Comparison of ENCODE assay signal across 9 mouse cellular contexts in genomic region chr10:87446829-87447753, GRCm38 (mm10). TPM values are rescaled to one million over a fixed set of nuclear protein-coding genes. Genes with fewer than 3 reads are reported as not detected.
DNase-seq lines count a peak whose midpoint lies in the region; ATAC-seq and TF ChIP-seq lines count a peak whose summit lies in the region.
"Had no signal": no experiment of that assay in that cellular context is flagged by ENCODE, and none has a peak within 500 bp of the region (broad histone marks: within the 10 kb centered on the region; RNA-seq: fewer than 3 reads in every experiment).

No protein-coding gene starts in this region.

- WGBS in liver, embryonic 11.5 days: 38% methylated on average over 13 of the region's 13 CpGs
- WGBS in liver, postnatal 0 days (ENCODE audit: insufficient replicate concordance): 43% methylated on average over 13 of the region's 13 CpGs

- peak; percentile 50 for DNase-seq in heart, adult 11 months
- DNase-seq in heart, adult 18-20 months: no peak
- DNase-seq in right cerebral cortex, postnatal 25 days: peak; percentile 16
- no peak for DNase-seq in right cerebral cortex, postnatal 36 days (ENCODE audit: low spot score in 2 of 2)
- DNase-seq in left cerebral cortex, postnatal 4 days: peak; percentile 6
- no peak for DNase-seq in liver, embryonic 11.5 days (ENCODE audit: low spot score)
- no peak for DNase-seq in liver, postnatal 0 days
- DNase-seq: B cell, adult 2 months had no signal

- no peak for TF ChIP-seq EP300 in liver, postnatal 0 days (IDR thresholded peaks at IDR 0.05; ENCODE audit: low read depth)

- ATAC-seq in monocyte, adult 5-6 weeks (replicated peaks; ENCODE audit: insufficient number of reproducible peaks, low FRiP score, low TSS enrichment, poor library complexity, severe bottlenecking): no peak
- no peak for ATAC-seq in liver, embryonic 11.5 days (replicated peaks; ENCODE audit: low FRiP score)
- ATAC-seq in liver, postnatal 0 days: no peak

- no peaks in the 10 kb centered on the region for H3K27me3 ChIP-seq in liver, embryonic 11.5 days (replicated peaks; ENCODE audit: control insufficient read depth, insufficient read depth, low read length)
- no peaks in the 10 kb centered on the region for H3K27me3 ChIP-seq in liver, postnatal 0 days (ENCODE audit: insufficient read depth, low read length)

- TF ChIP-seq CTCF in liver, postnatal 0 days (IDR thresholded peaks at IDR 0.05; ENCODE audit: low read depth): no peak

- intact Hi-C loops in left cerebral cortex, postnatal 4 days (cut with DNase I): no loop called here

- no peaks in the 10 kb centered on the region for H3K4me1 ChIP-seq in liver, embryonic 11.5 days (replicated peaks; ENCODE audit: control insufficient read depth, insufficient read depth, low read length)
- no peaks in the 10 kb centered on the region for H3K4me1 ChIP-seq in liver, postnatal 0 days (ENCODE audit: insufficient read depth)

- no peaks in the 10 kb centered on the region for H3K9me3 ChIP-seq in liver, embryonic 11.5 days (ENCODE audit: control insufficient read depth, low read length)
- no peaks in the 10 kb centered on the region for H3K9me3 ChIP-seq in liver, postnatal 0 days (ENCODE audit: low read length)

- no peaks in the 10 kb centered on the region for H3K36me3 ChIP-seq in liver, embryonic 11.5 days (ENCODE audit: control insufficient read depth, insufficient read depth, low read length)
- H3K36me3 ChIP-seq in liver, postnatal 0 days (replicated peaks; ENCODE audit: insufficient read depth, low read length): no peaks in the 10 kb centered on the region

- no peak overlapping the region for H3K4me3 ChIP-seq in liver, embryonic 11.5 days (ENCODE audit: low read depth, low read length)
- H3K4me3 ChIP-seq in liver, postnatal 0 days (ENCODE audit: low read depth, low read length): no peak overlapping the region

- no peak overlapping the region for H3K27ac ChIP-seq in liver, embryonic 11.5 days (ENCODE audit: low read depth, low read length)
- H3K27ac ChIP-seq in liver, postnatal 0 days (ENCODE audit: low read depth): no peak overlapping the region

- no peak overlapping the region for H3K9ac ChIP-seq in liver, embryonic 11.5 days (ENCODE audit: low read depth, low read length)
- H3K9ac ChIP-seq in liver, postnatal 0 days (replicated peaks): no peak overlapping the region

- H3K4me2 ChIP-seq in liver, embryonic 11.5 days: no peak overlapping the region
- H3K4me2 ChIP-seq in liver, postnatal 0 days (ENCODE audit: low read depth, low read length): no peak overlapping the region

RNA-seq across cellular contexts. Expression of gene Ascl1, which starts 46.4 kb away (rescaled TPM):
- total RNA-seq in heart, adult 18-20 months (2021): not detected
- total RNA-seq in left cerebral cortex, postnatal 4 days (2021): 10 to 100 TPM; 17.1 to 17.9 TPM
- not detected in 3 replicates for total RNA-seq in monocyte, adult 5-6 weeks (2017)
- 0.78 and 0.91 TPM in 2 replicates for polyA plus RNA-seq in liver, embryonic 11.5 days (2014; fragmentation: Nextera tagmentation; extraction: Ambion mirVana)
- polyA plus RNA-seq in liver, postnatal 0 days (2015; fragmentation: Nextera tagmentation; extraction: Ambion mirVana): not detected in 2 replicates

Comparison
In these comparisons a context has a peak if more than half of its experiments do, and no peak if none do; other contexts are left out.
1. DNase-seq: peak in heart, adult 11 months (single experiment), right cerebral cortex, postnatal 25 days (single experiment) and left cerebral cortex, postnatal 4 days (single experiment); none in heart, adult 18-20 months (0 of 2), right cerebral cortex, postnatal 36 days (0 of 2), liver, embryonic 11.5 days (single experiment) and liver, postnatal 0 days (single experiment).
2. RNA of gene Ascl1, which starts 46.4 kb away (total RNA-seq): 17.1 to 17.9 TPM in left cerebral cortex, postnatal 4 days; not detected in heart, adult 18-20 months and not detected in monocyte, adult 5-6 weeks; every median in the first group is over 10 times any median in the second.